Mouse (Mus musculus) intestine, postnatal 0 days (tissue): Measurements from ENCODE around the gene Tex19.2. TPM values are rescaled to one million over a fixed set of nuclear protein-coding genes. Genes with fewer than 3 reads are reported as not detected.
A peak's percentile ranks its signal among the peaks of the same experiment; 100 is the strongest.
"Not testable (repeated sequence)": the region's sequence is repeated elsewhere in the genome, so short reads cannot be mapped to it uniquely, and the experiment has no call there.

Experiments used
- ATAC-seq: fragments of 200-750 bp; cut with Nextera tagmentation; 2 replicates; pipeline ENCODE4 v1.8.0; 2017; ENCODE audit warnings: mild to moderate bottlenecking, moderate TSS enrichment, moderate library complexity
- H3K27ac ChIP-seq: fragments of 300-500 bp; sonication (generic); 2 replicates; pipeline ENCODE4 v1.5.1; 2014; ENCODE audit warnings: mild to moderate bottlenecking, low read depth, low read length, moderate library complexity
- H3K27me3 ChIP-seq: fragments of 300-500 bp; sonication (generic); replicated peaks from 2 replicates; pipeline ENCODE4 v1.6.1; 2014; ENCODE audit warnings: low read length, mixed read lengths; ENCODE audit not compliant: control insufficient read depth, insufficient read depth
- H3K36me3 ChIP-seq: fragments of 300-500 bp; sonication (generic); 2 replicates; pipeline ENCODE4 v1.6.1; 2014; ENCODE audit warnings: mild to moderate bottlenecking, moderate library complexity; ENCODE audit not compliant: control insufficient read depth, insufficient read depth
- H3K4me1 ChIP-seq: fragments of 300-500 bp; sonication (generic); replicated peaks from 2 replicates; pipeline ENCODE4 v1.6.1; 2014; ENCODE audit warnings: antibody characterized with exemption, low read length, mixed read lengths; ENCODE audit not compliant: control insufficient read depth, insufficient read depth
- H3K4me2 ChIP-seq: fragments of 300-500 bp; sonication (generic); replicated peaks from 2 replicates; pipeline ENCODE4 v1.6.1; 2014; ENCODE audit warnings: low read depth, mild to moderate bottlenecking, moderate library complexity
- H3K4me3 ChIP-seq: fragments of 300-500 bp; sonication (generic); 2 replicates; pipeline ENCODE4 v1.5.1; 2014; ENCODE audit warnings: low read depth, low read length
- H3K9ac ChIP-seq: fragments of 300-500 bp; sonication (generic); 2 replicates; pipeline ENCODE4 v1.6.1; 2014; ENCODE audit warnings: mild to moderate bottlenecking, low read depth, low read length
- H3K9me3 ChIP-seq: fragments of 300-500 bp; sonication (generic); 2 replicates; pipeline ENCODE4 v1.6.1; 2016; ENCODE audit warnings: mixed run types; ENCODE audit not compliant: control insufficient read depth
- CTCF ChIP-seq: sonication (generic); IDR thresholded peaks from 2 replicates; pipeline ENCODE4 v1.5.1; 2016; ENCODE audit warnings: low read depth, mild to moderate bottlenecking, control low read depth, antibody characterized with exemption, moderate library complexity
- WGBS: fragments of 180-500 bp; shearing (Covaris S2); extraction: QIAGEN DNeasy Blood & Tissue Kit; methylation state at CpG from one replicate; pipeline ENCODE4 v1.1.7; 2014; 5-methylcytosine and 5-hydroxymethylcytosine counted together
- polyA plus RNA-seq: library from polyadenylated mRNA; unstranded; fragments of >200 nt; fragmentation: Nextera tagmentation; extraction: Ambion mirVana; gene quantifications from 2 replicates; pipeline ENCODE4 v1.2.1, GENCODE M21; 2015

Tex19.2 gene
- polyA plus RNA-seq, 1 experiment from 2014 or later, result 0.33 TPM

DNA sequence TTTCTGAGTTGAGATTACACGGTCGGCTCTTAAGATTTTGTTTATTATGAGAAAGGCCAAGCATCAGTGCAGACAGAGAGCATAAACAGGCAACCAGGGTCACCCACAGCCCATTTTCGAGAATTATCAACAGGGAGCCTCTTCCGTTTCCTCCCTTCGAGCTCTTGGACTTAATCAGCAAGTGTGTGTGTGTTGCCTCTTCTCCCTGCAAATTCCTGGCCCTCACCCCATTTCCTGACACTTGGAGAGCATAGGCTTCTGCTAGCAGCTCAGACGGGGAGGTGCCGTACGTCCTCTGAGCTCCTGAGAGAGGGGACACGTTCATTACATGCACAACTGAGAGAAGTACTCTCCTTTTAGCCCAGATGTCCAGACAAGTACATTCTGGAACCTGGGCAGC, 10.4 kb downstream of the Tex19.2 start:
- no peaks in the 10 kb centered on the region for H3K9me3 ChIP-seq
- 0 out of 2 replicates have a peak, but pooled peaks cover 3% of the 10 kb centered on the region for H3K27me3 ChIP-seq
- TF ChIP-seq CTCF, result no peak
- ATAC-seq, result no peak
- no peaks in the 10 kb centered on the region for H3K36me3 ChIP-seq
- H3K4me2 ChIP-seq, result no peak overlapping the region
- peak overlapping the region; percentile 16; the same call in 1 of the 2 replicates for H3K27ac ChIP-seq
- H3K4me3 ChIP-seq, result no peak overlapping the region
- H3K4me1 ChIP-seq, result 0 out of 2 replicates have a peak, but pooled peaks cover 2% of the 10 kb centered on the region
- WGBS, result 57% methylated on average over 9 of the region's 9 CpGs
- no peak overlapping the region for H3K9ac ChIP-seq

DNA sequence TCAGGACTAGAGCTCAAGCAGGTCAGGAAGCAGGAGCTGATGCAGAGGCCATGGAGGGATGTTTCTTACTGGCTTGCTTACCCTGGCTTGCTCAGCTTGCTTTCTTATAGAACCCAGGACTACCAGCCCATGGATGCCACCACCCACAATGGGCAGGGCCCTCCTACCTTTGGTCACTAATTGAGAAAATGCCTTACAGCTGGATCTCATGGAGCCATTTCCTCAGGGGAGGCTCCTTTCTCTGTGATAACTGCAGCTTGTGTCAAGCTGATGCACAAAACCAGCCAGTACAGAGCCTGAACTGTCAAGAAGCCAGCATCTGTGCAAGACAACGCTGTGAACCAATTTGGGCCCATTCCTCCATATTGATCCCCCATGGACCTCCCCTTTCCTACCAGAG, 11.2 kb downstream of the Tex19.2 start:
- not testable (repeated sequence) for H3K9ac ChIP-seq, H3K4me3 ChIP-seq, H3K9me3 ChIP-seq, ATAC-seq, H3K4me1 ChIP-seq, H3K27me3 ChIP-seq, H3K36me3 ChIP-seq, H3K27ac ChIP-seq, H3K4me2 ChIP-seq
- WGBS, result 86% methylated on average over 1 of the region's 1 CpGs

DNA sequence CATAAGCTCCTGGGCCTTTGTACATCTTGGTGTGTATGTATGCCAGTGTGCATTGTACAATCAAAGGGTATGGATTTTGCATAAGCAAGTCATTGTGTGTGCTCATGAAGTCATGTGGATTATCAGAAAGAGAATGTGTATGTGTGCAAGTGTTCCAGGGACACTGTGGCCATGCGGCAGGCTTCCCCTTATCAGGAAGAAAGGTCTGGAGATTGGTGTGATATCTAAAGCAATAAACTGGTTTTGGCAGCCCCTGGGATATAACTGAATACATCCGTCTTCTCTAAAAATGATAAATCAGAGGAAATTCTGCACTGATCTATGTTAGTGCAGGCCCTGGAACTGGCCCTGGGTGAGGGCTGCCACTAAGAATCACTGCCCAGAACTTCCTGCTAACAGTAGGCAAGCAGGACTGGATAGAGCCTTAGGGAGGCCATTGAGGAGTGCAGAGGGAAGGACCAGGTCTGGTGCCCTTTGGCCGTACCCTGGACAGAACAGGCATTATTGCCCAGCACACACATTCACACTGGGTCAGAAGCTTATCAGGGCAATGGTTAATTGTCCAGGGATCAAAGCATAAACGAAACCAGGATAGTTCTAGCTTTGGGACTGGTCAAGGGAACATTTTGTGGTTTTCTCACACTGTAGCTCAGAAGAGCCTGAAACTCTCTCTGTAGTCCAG, 17.2 kb downstream of the Tex19.2 start:
- Histone ChIP-seq H3K4me3 (no peak overlapping the region), H3K27ac (peak overlapping the region; percentile 89), H3K36me3 (no peaks in the 10 kb centered on the region), H3K4me2 (peak overlapping the region; percentile 30; the same call in 1 of the 2 replicates), H3K9me3 (no peaks in the 10 kb centered on the region), H3K4me1 (0 out of 2 replicates have a peak, but pooled peaks cover 5% of the 10 kb centered on the region), H3K27me3 (no peaks in the 10 kb centered on the region), H3K9ac (no peak overlapping the region)
- peak; percentile 48 for ATAC-seq
- TF ChIP-seq CTCF, result no peak
- WGBS, result 39% methylated on average over 4 of the region's 4 CpGs

DNA sequence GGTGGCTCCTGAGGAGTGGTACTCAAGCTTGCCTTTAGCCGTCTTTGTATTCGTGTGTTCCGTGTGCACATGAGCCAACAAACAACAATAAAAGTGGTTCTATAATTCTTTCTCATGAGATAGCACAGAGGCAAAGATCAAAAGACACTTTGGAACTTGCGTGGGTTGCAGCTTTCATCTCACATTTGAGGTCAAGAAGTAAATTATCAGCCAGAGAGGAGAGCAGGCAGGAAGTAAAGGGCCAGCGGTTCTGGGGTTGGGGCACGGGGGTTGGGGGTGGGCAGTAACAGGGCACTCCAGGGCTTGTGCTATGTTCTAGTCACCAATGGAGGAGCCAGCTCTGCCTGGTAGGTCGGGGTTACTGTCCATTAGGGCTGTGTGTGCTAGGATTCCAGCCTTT, 17.8 kb downstream of the Tex19.2 start:
- Histone ChIP-seq H3K9ac (no peak overlapping the region), H3K27me3 (no peaks in the 10 kb centered on the region), H3K4me1 (0 out of 2 replicates have a peak, but pooled peaks cover 5% of the 10 kb centered on the region), H3K27ac (peak overlapping the region; percentile 89), H3K36me3 (no peaks in the 10 kb centered on the region), H3K9me3 (no peaks in the 10 kb centered on the region), H3K4me3 (no peak overlapping the region), H3K4me2 (peak overlapping the region; percentile 30; the same call in 1 of the 2 replicates)
- ATAC-seq, result peak; percentile 61
- TF ChIP-seq CTCF, result no peak
- WGBS, result 27% methylated on average over 7 of the region's 7 CpGs

DNA sequence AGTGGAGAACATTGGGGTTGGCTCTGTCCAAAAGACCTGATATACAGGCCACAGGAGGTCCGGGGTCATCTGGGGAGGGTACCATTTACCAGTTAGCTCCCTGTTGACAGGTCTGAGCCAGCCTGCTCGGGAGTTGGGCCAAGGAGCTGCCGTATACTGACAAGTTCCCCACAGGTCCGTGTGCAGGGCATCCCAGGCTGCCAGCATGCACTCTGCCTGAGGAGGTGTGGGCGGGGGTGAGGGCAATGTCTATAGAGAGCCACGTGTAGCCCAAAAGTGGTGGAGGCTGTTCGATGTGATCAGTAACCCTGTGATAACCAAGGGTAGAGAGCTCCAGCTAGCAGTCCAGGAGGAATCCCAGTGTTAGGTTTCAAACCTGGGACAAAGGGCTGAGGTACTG, 18.7 kb downstream of the Tex19.2 start:
- H3K4me2 ChIP-seq, result no peak overlapping the region
- peak overlapping the region; percentile 89; the same call in 1 of the 2 replicates for H3K27ac ChIP-seq
- TF ChIP-seq CTCF, result no peak
- ATAC-seq, result no peak
- 0 out of 2 replicates have a peak, but pooled peaks cover 5% of the 10 kb centered on the region for H3K4me1 ChIP-seq
- H3K9me3 ChIP-seq, result no peaks in the 10 kb centered on the region
- no peak overlapping the region for H3K9ac ChIP-seq
- WGBS, result 71% methylated on average over 7 of the region's 7 CpGs
- no peak overlapping the region for H3K4me3 ChIP-seq
- H3K27me3 ChIP-seq, result no peaks in the 10 kb centered on the region
- no peaks in the 10 kb centered on the region for H3K36me3 ChIP-seq

DNA sequence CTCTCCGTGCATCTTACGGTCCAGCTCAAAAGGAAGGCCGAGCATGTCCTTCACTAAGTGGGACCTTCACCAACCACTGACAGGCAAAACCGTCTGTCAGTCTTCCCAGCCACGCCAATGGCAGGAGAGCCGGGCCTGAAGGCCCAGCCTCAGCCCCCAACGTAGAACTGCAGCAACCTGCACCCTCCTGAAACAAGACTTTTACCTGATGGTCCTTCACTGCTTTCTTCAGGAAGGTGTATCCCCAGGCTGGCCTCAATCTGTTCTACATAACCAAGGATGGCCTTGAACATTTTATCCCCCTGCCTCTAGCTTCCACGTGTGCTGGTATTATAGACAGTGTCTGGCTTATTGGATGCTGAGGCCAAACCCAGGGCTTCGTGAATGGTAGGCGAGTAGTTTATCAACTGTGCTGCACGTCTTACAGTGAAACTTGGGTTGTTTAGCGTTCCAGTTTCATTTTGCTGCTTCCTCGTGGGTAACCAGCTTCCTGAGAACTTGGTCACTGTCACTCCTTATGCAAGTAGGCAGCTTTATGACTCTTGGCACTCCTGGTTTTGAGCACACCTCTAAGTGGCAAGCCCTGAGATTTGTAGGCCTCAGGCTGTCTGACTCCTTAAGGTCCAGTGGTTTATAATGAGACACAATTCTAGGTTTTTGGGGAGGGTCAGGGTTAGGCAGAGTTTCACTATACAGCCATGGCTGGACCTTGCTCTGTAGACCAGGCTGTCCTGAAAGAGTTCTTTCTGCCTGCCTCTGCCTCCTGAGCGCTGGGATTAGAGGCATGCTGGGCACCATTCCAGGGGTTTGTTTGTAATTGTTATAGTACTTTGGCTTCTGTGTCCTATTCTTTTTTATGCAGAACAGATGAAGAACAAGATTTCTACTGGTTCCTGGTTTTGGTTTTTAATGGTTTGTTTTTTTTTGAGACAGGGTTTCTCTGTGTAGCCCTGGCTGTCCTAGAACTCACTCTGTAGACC, 25.6 kb downstream of the Tex19.2 start:
- Histone ChIP-seq H3K36me3 (no peaks in the 10 kb centered on the region), H3K4me2 (no peak overlapping the region), H3K9ac (no peak overlapping the region), H3K9me3 (no peaks in the 10 kb centered on the region), H3K27me3 (no peaks in the 10 kb centered on the region), H3K4me1 (no peaks in the 10 kb centered on the region), H3K27ac (0 out of 2 replicates have a peak overlapping the region, but pooled peaks have one; percentile 5), H3K4me3 (no peak overlapping the region)
- TF ChIP-seq CTCF, result no peak
- no peak for ATAC-seq
- 65% methylated on average over 14 of the region's 14 CpGs for WGBS
